Mouse (Mus musculus) ES-E14 (cell line): Measurements from ENCODE around the gene Opa3.

Experiments used
- CHD2 ChIP-seq: IDR thresholded peaks from 2 replicates; pipeline ENCODE4 v1.6.1; 2014; ENCODE audit warnings: mild to moderate bottlenecking, low read depth, low read length, inconsistent platforms
- HCFC1 ChIP-seq: IDR thresholded peaks from 2 replicates; pipeline ENCODE4 v1.6.1; 2012; ENCODE audit warnings: low read length, inconsistent platforms, borderline replicate concordance; ENCODE audit not compliant: insufficient read depth
- MAFK ChIP-seq: IDR thresholded peaks from 2 replicates; pipeline ENCODE4 v1.6.1; 2014; ENCODE audit warnings: mild to moderate bottlenecking, low read depth, low read length, inconsistent platforms; ENCODE audit not compliant: insufficient read depth

- TF ChIP-seq CHD2: no peak
- no peak for TF ChIP-seq HCFC1
- TF ChIP-seq MAFK: no peak
Measured at GRCm38 (mm10) chr7:19197985-19198384, 30.1 kb upstream of the Opa3 start.
